Mouse (Mus musculus) bone marrow macrophage, adult 2 months (primary cell): ENCODE data around the gene Arid4a.

ENCODE experiments used
- CTCF ChIP-seq: IDR thresholded peaks from 2 replicates; pipeline ENCODE4 v1.5.1; 2012; ENCODE audit warnings: low read depth, mild to moderate bottlenecking, low read length, moderate library complexity
- POLR2A ChIP-seq: IDR thresholded peaks from 2 replicates; pipeline ENCODE4 v1.6.1; 2012; ENCODE audit warnings: mild to moderate bottlenecking, low read depth, low read length, borderline replicate concordance

DNA sequence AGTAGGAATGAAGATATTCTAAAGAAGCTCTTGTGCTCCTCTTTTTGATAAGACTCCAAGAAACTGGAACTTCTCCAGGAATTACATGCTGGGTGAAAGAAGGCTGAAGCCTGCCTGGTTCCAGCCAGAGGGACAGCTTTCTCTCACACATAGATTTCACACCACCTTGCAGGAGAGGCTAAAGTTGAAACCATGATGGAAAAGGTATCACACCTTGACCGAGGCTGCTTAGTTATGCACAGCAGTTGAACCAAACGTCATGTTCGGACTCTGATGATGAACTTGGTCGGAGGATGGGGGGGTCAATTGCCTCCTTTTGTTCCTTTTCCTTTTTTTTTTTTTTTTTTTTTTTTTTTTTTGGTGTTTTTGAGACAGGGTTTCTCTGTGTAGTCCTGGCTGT, 42.0 kb upstream of the Arid4a start:
- TF ChIP-seq CTCF: no peak
- TF ChIP-seq POLR2A: no peak
